Mouse (Mus musculus) embryonic facial prominence, embryonic 11.5 days (tissue): Measurements from ENCODE around the gene Mndal. TPM values are rescaled to one million over a fixed set of nuclear protein-coding genes. Genes with fewer than 3 reads are reported as not detected.
"Not testable (repeated sequence)": the region's sequence is repeated elsewhere in the genome, so short reads cannot be mapped to it uniquely, and the experiment has no call there.

ENCODE experiments used
- ATAC-seq: fragments of 200-750 bp; cut with Nextera tagmentation; replicated peaks from 2 replicates; pipeline ENCODE4 v1.8.0; 2017; ENCODE audit warnings: low read depth; ENCODE audit not compliant: insufficient number of reproducible peaks, low FRiP score, low TSS enrichment
- DNase-seq: peaks from one replicate; pipeline ENCODE4 v3.0.0-alpha.2; 2015; ENCODE audit warnings: low spot score
- H3K27ac ChIP-seq: fragments of 300-500 bp; sonication (generic); replicated peaks from 2 replicates; pipeline ENCODE4 v1.5.1; 2014; ENCODE audit warnings: mild to moderate bottlenecking, low read depth, low read length, control low read depth
- H3K27me3 ChIP-seq: fragments of 300-500 bp; sonication (generic); 2 replicates; pipeline ENCODE4 v1.6.1; 2014; ENCODE audit warnings: mild to moderate bottlenecking, low read length, moderate library complexity, mixed read lengths; ENCODE audit not compliant: control insufficient read depth, insufficient read depth
- H3K36me3 ChIP-seq: fragments of 300-500 bp; sonication (generic); replicated peaks from 2 replicates; pipeline ENCODE4 v1.6.1; 2014; ENCODE audit warnings: low read depth, mild to moderate bottlenecking, low read length, moderate library complexity, mixed read lengths; ENCODE audit not compliant: control insufficient read depth, insufficient read depth
- H3K4me1 ChIP-seq: fragments of 300-500 bp; sonication (generic); 2 replicates; pipeline ENCODE4 v1.6.1; 2014; ENCODE audit warnings: low read length, mixed read lengths; ENCODE audit not compliant: control insufficient read depth, insufficient read depth
- H3K4me2 ChIP-seq: fragments of 300-500 bp; sonication (generic); 2 replicates; pipeline ENCODE4 v1.6.1; 2014; ENCODE audit warnings: low read depth, mild to moderate bottlenecking, control low read depth, low read length, moderate library complexity
- H3K4me3 ChIP-seq: fragments of 300-500 bp; sonication (generic); 2 replicates; pipeline ENCODE4 v1.5.1; 2014; ENCODE audit warnings: low read depth, low read length, control low read depth
- H3K9ac ChIP-seq: fragments of 300-500 bp; sonication (generic); replicated peaks from 2 replicates; pipeline ENCODE4 v1.6.1; 2014; ENCODE audit warnings: mild to moderate bottlenecking, control low read depth, low read length
- H3K9me3 ChIP-seq: fragments of 300-500 bp; sonication (generic); replicated peaks from 2 replicates; pipeline ENCODE4 v1.6.1; 2016; ENCODE audit warnings: mild to moderate bottlenecking, low read length, inconsistent platforms, mixed read lengths; ENCODE audit not compliant: control insufficient read depth
- WGBS: fragments of 180-500 bp; shearing (Covaris S2); extraction: QIAGEN DNeasy Blood & Tissue Kit; methylation state at CpG from one replicate; pipeline ENCODE4 v1.1.7; 2014; 5-methylcytosine and 5-hydroxymethylcytosine counted together
- polyA plus RNA-seq: library from polyadenylated mRNA; unstranded; fragments of >200 nt; fragmentation: Nextera tagmentation; extraction: Ambion mirVana; gene quantifications from 2 replicates; pipeline ENCODE4 v1.2.1, GENCODE M21; 2014

Gene Mndal
- polyA plus RNA-seq, 1 experiment from 2014 or later: 0.49 TPM

DNA sequence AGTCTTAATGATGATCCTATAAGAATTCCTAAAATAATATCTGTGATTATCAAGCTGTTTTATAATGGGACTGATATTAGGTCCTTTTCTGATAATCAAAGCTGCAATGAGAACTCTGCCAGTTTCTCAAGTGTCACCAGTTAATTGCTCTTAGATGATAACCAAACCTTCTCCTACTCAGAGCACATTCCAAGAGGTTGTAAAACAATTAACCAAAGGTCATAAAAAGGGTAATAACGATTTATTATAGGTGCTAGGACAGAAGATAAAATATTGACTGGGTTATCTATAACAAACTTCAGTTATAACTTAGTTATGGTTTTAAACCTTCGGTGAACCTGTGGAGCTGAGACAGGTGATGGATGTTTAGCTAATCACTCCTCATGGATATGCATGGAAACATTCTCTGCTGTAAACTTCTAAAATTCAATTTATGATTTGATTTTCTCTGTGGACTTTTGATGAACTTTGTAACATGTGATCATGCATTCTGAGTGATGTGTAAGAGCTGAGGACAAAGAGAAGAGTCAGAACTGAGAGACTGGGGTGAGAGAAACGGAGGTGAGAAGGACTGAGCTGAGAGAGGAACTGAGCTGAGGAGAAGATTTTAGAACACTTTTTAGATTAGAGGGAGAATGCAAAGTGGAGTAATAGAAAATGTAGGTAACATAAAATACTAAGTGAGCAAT is 13.7 kb upstream of the Mndal start:
- not testable (repeated sequence) for H3K4me2 ChIP-seq, H3K9ac ChIP-seq, H3K36me3 ChIP-seq, H3K4me1 ChIP-seq, H3K27ac ChIP-seq, H3K27me3 ChIP-seq, ATAC-seq, H3K9me3 ChIP-seq, H3K4me3 ChIP-seq, DNase-seq
- 76% methylated on average over 3 of the region's 3 CpGs for WGBS

DNA sequence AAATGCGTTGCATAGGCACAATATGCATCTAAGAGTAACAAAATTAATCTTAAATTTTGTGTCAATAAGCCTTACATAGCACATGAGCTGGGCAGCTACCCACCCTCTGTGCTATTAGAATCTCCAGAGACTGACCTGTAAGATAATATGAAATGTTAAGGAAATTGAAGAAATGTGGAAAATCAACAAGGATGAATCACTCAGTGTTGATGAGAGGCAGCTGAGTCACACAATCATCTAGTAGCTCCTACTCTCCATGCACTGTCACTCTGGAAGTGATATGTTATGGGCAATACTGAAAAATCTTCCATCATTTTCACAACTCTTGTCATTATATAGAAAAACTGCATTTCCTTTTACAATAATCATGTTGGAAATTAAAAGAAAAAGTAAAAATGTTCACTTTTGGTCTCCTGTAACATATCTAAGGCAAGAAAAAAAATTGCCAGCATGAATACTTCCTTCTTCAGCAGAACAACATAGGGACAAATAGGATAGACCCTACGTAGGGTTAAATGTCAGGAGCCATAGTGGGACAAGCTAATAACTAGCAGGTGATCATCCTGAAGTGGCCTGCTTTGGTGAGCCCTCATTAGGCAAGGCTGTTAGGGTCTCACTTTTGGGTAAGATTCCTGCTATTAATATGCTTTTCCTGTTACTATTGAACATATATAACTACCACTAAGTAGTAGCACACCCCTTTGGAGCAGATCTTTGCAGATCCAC is 12.9 kb upstream of the Mndal start:
- no peak for DNase-seq
- H3K27me3 ChIP-seq: no peaks in the 10 kb centered on the region
- H3K9ac ChIP-seq: no peak overlapping the region
- H3K27ac ChIP-seq: no peak overlapping the region
- no peaks in the 10 kb centered on the region for H3K36me3 ChIP-seq
- H3K4me1 ChIP-seq: no peaks in the 10 kb centered on the region
- no peaks in the 10 kb centered on the region for H3K9me3 ChIP-seq
- H3K4me2 ChIP-seq: no peak overlapping the region
- 86% methylated on average over 2 of the region's 2 CpGs for WGBS
- no peak overlapping the region for H3K4me3 ChIP-seq
- ATAC-seq: no peak

GRCm38 (mm10) chr1:173953563-173953962 is 11.3 kb upstream of the Mndal start:
- Histone ChIP-seq H3K4me2 (no peak overlapping the region), H3K9me3 (no peaks in the 10 kb centered on the region), H3K4me3 (no peak overlapping the region), H3K27me3 (no peaks in the 10 kb centered on the region), H3K27ac (no peak overlapping the region), H3K4me1 (no peaks in the 10 kb centered on the region), H3K36me3 (no peaks in the 10 kb centered on the region), H3K9ac (no peak overlapping the region)
- no peak for ATAC-seq
- WGBS: 81% methylated on average over 1 of the region's 1 CpGs
- DNase-seq: no peak

GRCm38 (mm10) chr1:173949044-173949443 is 6.8 kb upstream of the Mndal start:
- H3K36me3 ChIP-seq, H3K27me3 ChIP-seq, H3K4me2 ChIP-seq, H3K4me1 ChIP-seq, ATAC-seq, H3K27ac ChIP-seq, DNase-seq, H3K9ac ChIP-seq, H3K4me3 ChIP-seq, H3K9me3 ChIP-seq: not testable (repeated sequence)
- 86% methylated on average over 2 of the region's 2 CpGs for WGBS

GRCm38 (mm10) chr1:173942780-173943066 is 432 bp upstream of the Mndal start:
- not testable (repeated sequence) for H3K4me1 ChIP-seq, H3K27ac ChIP-seq, H3K9me3 ChIP-seq, H3K36me3 ChIP-seq, H3K4me2 ChIP-seq, H3K9ac ChIP-seq, ATAC-seq, DNase-seq, H3K4me3 ChIP-seq, H3K27me3 ChIP-seq

DNA sequence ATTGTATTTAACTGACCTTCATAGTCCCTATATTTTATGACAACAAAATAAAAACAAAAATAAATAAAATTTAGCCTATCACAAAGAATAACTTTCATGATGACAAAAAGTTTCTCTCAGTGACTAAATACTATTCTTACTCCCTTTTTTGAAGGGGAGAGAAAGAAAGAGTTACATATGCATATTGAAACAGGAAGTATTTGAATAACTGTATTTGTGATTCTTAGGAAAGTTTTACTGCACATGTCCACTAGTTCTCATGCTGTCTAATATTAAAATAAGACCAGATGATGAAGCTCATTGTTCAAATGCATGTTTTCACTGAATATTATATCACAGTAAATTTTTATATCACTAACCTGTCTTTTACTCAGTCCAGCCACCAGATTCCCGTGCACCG is 769 bp downstream of the Mndal start:
- not testable (repeated sequence) for H3K27me3 ChIP-seq

DNA sequence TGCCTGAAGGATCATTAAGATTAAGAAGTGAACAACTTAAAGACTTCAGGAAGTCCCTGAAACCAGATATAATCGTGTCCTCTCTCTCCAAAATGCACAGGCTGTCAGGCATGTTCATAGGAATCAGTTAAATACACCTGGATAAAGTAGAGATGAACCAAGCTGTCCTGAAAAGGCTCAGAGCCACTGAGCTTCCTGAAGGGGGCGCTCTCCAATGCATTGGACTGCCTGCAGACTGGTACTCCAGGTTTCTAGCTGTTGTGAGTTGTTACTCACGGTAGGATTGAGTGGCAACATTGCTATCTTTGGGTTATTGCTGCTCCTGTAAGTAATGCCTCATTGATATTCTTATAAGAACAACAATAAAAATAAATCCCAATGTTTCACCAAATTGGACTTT is 23.0 kb downstream of the Mndal start:
- WGBS: 74% methylated on average over 2 of the region's 3 CpGs
- not testable (repeated sequence) for H3K9me3 ChIP-seq, ATAC-seq, H3K27ac ChIP-seq, H3K9ac ChIP-seq, H3K27me3 ChIP-seq, H3K36me3 ChIP-seq, H3K4me3 ChIP-seq, H3K4me2 ChIP-seq, H3K4me1 ChIP-seq, DNase-seq

More for the DNA sequence above, 769 bp downstream of the Mndal start:
- DNase-seq, H3K4me1 ChIP-seq, ATAC-seq, H3K4me3 ChIP-seq, H3K27ac ChIP-seq, H3K9me3 ChIP-seq, H3K4me2 ChIP-seq, H3K9ac ChIP-seq, H3K36me3 ChIP-seq: not testable (repeated sequence)
- WGBS: 92% methylated on average over 2 of the region's 2 CpGs

DNA sequence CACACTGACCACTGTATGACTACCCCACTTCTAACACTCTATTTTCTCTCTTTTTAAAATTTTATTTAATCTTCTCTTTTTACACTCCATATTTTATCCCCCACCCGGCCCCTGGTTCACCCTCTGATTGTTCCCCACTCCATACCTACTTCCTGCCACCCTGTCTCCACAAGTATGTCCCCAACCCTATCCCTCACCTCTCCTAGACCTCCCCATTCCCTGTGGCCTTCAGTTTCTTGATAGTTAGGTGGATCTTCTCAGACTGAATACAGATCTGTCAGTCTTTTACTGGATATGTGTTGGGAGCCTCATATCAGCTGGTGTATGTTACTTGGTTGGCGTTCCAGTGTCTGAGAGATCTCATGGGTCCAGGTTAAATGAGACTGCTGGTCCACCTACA is 27.7 kb downstream of the Mndal start:
- no peaks in the 10 kb centered on the region for H3K36me3 ChIP-seq
- DNase-seq (no peak), ATAC-seq (no peak; the same call in 1 of the 2 replicates)
- no peaks in the 10 kb centered on the region for H3K9me3 ChIP-seq
- no peak overlapping the region for H3K4me3 ChIP-seq
- H3K27me3 ChIP-seq: no peaks in the 10 kb centered on the region
- no peaks in the 10 kb centered on the region for H3K4me1 ChIP-seq
- no peak overlapping the region for H3K4me2 ChIP-seq
- no peak overlapping the region for H3K9ac ChIP-seq
- H3K27ac ChIP-seq: no peak overlapping the region
- WGBS: 79% methylated on average over 2 of the region's 2 CpGs
